Mouse (Mus musculus) kidney, adult 18-20 months (tissue): Measurements from ENCODE around the gene Rfc1.
"Not testable (repeated sequence)": the region's sequence is repeated elsewhere in the genome, so short reads cannot be mapped to it uniquely, and the experiment has no call there.

ENCODE experiments used
- DNase-seq: peaks from one replicate; pipeline ENCODE4 v3.0.0; 2021

The Rfc1 gene

DNA sequence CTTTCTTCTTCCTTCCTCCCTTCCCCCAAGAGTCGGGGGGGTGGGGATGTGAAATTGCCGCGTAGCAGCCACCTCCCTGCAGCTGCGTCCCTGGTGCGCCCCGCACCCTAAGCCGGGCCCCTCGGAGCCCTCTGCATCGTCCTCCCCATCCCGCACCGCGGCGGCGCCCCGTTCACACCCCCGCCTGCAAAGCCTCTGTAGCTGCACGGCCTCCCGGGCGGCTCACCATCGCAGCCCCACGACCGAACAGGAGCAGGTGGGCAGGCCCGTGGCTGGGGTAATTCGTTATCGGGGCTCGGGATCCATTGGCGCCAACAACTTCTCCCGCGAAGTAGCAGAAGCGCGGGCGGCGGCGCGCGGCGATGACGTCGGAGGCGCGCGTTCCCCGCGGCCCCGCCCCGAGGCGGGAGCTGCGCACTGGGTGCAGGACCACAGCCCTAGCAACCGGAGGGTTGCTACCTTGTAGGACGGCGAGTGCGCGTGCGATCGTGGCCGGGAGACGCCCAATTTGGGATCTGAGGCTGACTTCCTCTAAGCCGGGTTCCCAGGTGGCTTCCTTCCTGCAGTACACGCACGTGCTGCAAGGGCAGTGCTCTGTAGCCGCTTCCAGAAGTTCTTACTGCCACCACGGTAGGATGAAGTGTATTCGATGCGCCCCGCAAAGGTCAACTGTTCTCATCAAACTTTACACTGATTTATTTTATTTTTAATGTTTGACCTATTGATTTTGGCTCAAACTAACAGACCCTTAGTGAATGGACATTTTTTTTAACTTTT is at the start of gene Rfc1:
TSS of gene Rfc1 (minus strand) at position 373 of the 777 bp plus-strand sequence.
- peak; percentile 91 for DNase-seq

GRCm38 (mm10) chr5:65374746-65375145 is 39.3 kb upstream of the Rfc1 start:
- no peak for DNase-seq

DNA sequence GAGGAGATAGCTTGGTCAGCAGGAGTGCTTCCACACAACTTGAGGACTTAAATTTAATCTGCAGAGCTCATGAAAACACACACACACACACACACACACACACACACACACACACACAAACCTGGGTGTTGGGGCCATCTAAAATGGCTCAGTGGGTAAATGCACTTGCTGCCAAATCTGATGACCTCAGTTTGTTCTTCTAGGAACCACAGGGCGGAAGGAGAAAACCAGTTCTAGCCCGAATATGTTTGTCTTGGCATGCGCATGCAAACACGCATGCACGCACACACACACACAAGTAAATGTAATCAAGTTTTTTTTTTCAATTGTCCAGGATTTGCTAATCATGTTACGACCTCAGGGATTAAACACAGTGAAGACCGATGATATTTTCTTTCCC is 36.1 kb upstream of the Rfc1 start:
- no peak for DNase-seq

DNA sequence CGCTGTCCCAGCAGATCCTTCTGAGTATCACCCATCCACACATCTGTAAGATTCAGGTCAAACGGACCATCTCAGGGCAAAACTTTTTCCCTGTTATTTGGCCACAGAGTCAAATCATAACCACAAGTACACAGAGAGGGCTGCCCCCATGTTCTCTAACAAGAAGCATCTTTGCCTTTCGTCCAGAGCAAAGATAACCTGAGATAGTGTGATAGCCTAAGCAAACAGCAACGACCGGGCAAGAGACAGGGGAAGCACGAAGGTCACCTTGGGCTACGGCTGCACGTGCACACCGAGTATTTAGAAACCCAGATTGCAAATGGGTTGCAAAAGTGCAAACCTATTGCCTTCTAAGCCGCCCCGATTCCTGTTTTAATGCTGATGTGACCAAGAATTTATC is 32.4 kb upstream of the Rfc1 start:
- no peak for DNase-seq

GRCm38 (mm10) chr5:65357771-65358170 is 22.3 kb upstream of the Rfc1 start:
- DNase-seq = no peak

DNA sequence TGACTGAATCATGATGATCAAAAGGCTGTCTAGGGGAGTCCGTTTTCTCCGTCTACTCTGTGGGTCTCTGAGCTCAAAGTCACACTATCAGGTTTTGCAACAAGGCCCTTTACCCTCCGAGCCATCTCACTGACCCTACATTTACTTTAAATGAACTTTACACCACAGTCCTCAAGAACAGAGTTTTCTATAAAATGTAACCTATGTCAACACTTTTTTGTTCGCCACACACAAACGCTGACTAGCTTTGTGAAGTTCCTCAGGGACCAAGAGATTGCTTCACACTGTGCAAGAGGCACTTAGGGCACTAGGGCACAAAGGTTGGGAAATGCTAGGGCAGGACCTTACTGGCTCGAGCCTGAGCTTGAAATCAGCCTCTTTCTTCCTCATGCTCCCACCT is 21.4 kb upstream of the Rfc1 start:
- DNase-seq = no peak

GRCm38 (mm10) chr5:65354985-65355384 is 19.5 kb upstream of the Rfc1 start:
- no peak for DNase-seq

DNA sequence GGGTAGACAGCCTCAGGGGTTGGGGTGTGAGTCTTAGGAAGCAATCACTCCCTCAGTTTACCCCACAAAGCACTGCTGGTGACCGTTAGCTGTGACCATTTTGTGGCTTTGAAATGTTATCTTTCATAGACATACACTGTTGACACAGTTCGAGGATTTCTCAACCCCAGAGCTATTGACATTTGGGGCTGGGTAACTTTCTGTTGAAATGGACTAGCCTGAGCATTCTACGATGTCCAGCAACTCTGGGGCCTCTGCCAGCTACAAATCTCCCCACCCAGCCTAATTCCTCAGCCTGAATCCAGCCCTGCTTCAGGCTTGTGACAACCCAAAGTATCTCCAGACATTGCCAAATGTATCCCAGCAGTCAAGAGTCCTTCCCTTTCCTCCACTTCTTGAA is 18.6 kb upstream of the Rfc1 start:
- no peak for DNase-seq

DNA sequence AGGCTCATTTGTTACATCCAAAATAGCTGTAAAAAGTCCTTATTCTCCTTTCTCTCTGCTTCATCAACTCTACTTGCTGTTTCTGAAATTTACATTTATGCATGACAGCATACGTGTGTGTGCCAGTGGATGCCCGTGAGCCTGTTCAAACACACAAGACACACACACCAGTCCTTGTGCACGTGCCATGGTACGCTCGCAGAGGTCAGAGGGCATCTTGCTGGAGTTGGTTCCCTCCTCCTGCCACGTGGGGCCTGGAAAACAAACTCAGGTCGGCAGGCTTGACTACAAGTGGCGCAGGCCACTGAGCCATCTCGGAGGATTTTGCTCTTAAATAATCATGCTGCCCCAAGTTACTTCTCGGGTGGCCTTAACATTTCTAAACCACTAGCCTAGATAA is 15.0 kb upstream of the Rfc1 start:
- DNase-seq = no peak

DNA sequence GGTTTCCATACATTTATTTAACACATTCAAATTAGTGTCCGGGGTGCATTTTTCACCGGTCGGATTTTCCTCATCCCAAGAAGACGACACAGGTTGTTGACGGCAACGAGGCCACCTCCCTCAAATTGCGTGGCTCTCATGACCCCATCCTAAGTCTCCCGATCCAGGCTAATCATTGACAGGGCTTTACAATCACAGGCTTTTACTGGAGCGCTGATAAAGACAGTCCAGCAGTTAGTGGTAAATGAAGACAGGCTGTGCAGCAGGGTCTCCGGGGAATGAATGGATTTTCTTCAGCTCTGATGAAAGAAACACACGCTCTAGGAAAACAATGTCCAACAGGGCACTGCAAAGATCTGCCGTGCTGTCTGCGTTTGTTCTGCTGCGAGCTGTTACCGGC is 12.7 kb upstream of the Rfc1 start, which contains the start of gene Klb:
TSS of gene Klb (plus strand) at position 147 of the 400 bp plus-strand sequence.
- DNase-seq = no peak

DNA sequence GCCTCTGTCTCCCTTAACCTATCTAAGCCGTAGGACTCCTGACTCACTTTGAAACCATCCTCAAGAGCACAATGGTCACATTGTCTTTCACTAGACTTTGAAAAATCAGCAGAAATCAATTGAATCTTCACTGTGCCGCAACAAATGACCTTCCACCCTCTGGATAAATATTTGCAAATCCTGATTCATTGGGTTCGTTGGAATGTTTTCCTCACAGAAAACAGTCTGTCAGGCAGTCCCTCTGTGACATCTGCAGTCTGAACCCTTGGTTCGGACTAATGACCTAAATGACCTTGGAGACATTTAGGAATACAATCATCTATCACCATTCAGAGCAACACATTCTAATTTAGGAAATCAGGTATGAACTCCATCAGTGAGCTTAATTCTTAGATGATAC is 4.7 kb upstream of the Rfc1 start:
- DNase-seq = no peak

GRCm38 (mm10) chr5:65338394-65338793 is 2.9 kb upstream of the Rfc1 start:
- no peak for DNase-seq

DNA sequence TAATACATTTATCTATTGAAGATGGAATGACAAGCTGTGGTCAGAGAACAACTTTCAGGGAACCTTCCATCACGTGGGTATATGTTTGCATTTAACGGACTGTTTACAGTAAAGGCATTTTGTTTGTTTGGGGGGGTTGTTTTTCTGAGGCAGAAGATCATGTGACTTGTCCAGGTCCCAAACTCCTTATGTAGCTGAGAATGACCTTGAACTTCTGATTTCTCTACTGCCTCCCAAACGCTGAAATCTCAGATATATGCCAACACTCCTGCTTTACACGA is 545 bp upstream of the Rfc1 start:
- no peak for DNase-seq

DNA sequence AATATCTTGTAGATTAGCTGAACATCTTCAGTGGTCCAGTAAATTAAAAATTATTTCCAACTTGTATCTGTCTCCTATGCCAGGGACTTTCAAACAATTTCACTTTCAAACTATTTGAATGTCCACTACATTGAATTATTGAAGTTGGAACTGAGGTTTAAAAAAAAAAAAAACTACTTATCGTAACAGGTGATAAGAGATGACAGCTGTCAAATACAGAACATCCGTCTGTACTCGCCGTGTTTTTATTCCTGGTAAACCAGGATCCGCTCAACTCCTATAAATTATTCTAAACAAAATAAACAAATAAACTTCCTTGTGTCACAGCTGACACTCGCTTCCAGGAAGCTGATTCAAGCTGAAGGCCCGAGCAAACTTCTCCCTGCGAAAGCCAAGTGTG is 682 bp downstream of the Rfc1 start:
- no peak for DNase-seq

GRCm38 (mm10) chr5:65329971-65330370 is 5.5 kb downstream of the Rfc1 start:
- no peak for DNase-seq

GRCm38 (mm10) chr5:65326212-65326611 is 9.3 kb downstream of the Rfc1 start:
- DNase-seq = no peak

DNA sequence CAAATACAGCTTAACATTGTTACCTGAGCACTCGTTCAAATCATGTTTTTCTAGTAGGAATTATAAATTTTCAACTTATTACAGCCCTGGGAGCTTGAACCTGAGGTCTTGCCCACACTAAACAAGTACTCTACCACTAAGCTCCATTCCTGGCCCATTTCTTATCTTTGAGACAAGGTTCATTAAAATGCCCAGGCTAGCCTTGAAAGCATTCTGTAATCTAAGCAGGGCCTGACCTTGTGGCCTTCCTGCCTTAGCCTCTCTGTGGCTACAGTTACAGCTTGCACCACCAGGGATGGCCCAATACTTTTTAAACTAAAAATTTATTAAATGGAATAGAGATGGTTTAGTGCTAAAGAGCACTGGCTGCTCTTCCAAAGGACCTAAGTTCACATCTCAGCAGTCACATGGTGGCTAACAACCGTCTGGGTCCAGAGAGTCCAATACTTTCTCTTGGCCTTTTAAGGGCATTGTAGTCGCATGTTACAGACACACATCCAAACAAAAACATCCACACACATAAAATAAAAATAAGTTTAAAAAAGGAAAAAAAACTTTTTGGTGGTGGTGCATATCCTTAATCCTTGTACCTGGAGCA is 10.6 kb downstream of the Rfc1 start:
- no peak for DNase-seq

DNA sequence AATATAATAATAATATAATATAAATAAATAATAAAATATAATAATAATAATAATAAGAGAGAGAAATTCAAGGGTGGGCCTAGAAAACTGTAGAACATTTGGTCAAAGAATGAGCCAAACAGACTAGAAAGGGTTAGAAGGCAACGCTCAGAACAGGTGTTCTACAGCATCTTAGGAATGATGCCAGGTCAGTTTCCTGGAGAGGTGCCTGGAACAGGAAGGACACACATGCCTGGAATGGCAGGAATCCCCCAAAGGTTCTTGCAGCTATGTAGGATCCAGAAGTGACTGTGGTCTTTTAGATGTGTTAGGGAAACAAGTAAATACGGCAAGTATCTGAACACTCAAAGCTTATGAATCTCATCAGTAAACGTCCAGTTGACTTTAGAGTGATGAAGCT is 11.2 kb downstream of the Rfc1 start:
- no peak for DNase-seq

DNA sequence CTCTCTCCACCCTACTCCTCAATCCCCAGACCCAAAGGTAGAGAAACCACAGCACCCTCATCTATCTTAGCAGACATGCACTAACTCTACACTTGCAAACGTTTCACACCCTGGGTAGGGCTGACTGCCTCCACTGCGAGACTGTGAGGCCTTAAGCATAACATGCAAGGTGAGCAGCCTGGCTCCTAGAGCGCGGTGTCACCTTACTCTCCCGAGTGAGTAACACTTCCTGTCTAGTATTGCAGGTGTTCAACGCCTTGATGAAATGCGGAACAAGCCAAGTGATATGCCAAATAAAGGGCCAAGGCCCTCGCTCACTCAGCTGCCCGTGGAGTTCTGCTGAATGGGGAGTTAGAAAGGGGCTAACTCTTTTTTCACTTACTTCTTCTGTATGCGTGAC is 13.3 kb downstream of the Rfc1 start:
- no peak for DNase-seq

GRCm38 (mm10) chr5:65319176-65319575 is 16.3 kb downstream of the Rfc1 start:
- no peak for DNase-seq

GRCm38 (mm10) chr5:65308866-65309265 is 26.6 kb downstream of the Rfc1 start:
- DNase-seq = no peak

GRCm38 (mm10) chr5:65308208-65308607 is 27.3 kb downstream of the Rfc1 start:
- DNase-seq = no peak

GRCm38 (mm10) chr5:65305516-65305915 is 30.0 kb downstream of the Rfc1 start:
- no peak for DNase-seq

GRCm38 (mm10) chr5:65300121-65300520 is 35.3 kb downstream of the Rfc1 start:
- DNase-seq = no peak

DNA sequence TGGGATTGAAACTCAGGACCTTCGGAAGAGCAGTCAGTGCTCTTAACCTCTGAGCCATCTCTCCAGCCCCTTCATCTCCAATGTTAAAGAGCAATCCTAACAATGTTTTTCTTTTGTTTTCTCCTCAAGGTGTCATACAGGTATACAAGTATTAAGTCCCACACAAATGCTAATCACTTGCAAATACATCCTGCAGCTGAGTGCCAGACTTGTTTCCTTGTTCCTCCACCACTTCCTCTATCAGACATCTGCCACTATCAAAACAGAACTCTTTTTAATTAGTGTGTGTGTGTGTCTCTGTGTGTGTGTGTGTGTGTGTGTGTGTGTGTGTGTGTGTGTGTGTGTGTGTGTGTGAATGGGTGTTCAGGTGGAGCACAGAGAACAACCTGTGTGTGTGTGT is 35.8 kb downstream of the Rfc1 start:
- DNase-seq = not testable (repeated sequence)
